ENCODE assay signal across 16 mouse cellular contexts in genomic region chr10:83218778-83219177, GRCm38 (mm10).
"Had no signal": no experiment of that assay in that cellular context is flagged by ENCODE, and none has a peak within 500 bp of the region (broad histone marks: within the 10 kb centered on the region; RNA-seq: fewer than 3 reads in every experiment).

No protein-coding gene starts in this region.

- H3K27ac ChIP-seq: neural tube, embryonic 12.5 days; neural tube, embryonic 15.5 days; stomach, embryonic 15.5 days; stomach, postnatal 0 days had no signal

- H3K4me3 ChIP-seq: neural tube, embryonic 12.5 days; neural tube, embryonic 15.5 days; stomach, embryonic 15.5 days had no signal

- H3K9me3 ChIP-seq: neural tube, embryonic 12.5 days; neural tube, embryonic 15.5 days; stomach, embryonic 15.5 days had no signal

- H3K27me3 ChIP-seq: neural tube, embryonic 12.5 days; neural tube, embryonic 15.5 days; stomach, embryonic 15.5 days had no signal

- H3K36me3 ChIP-seq: neural tube, embryonic 12.5 days; neural tube, embryonic 15.5 days; stomach, embryonic 15.5 days had no signal

- H3K4me1 ChIP-seq: neural tube, embryonic 12.5 days; neural tube, embryonic 15.5 days; stomach, embryonic 15.5 days had no signal

- H3K9ac ChIP-seq: neural tube, embryonic 12.5 days; neural tube, embryonic 15.5 days; stomach, embryonic 15.5 days had no signal

- DNase-seq: retina, postnatal 1 day; right cerebral cortex, adult 18-20 months; right cerebral cortex, postnatal 14 days; right cerebral cortex, postnatal 25 days; right cerebral cortex, postnatal 4 days; spleen, adult 18-20 months; thymus, adult 18-20 months; thymus, adult 2 months; thymus, postnatal 14 days; thymus, postnatal 25 days; thymus, postnatal 36 days; thymus, postnatal 4 days had no signal

- H3K4me2 ChIP-seq: neural tube, embryonic 12.5 days; neural tube, embryonic 15.5 days; stomach, embryonic 15.5 days had no signal
